Mouse (Mus musculus) small intestine, adult 2 months (tissue): ENCODE data around the gene Ppp2r1b.

ENCODE experiments used
- CTCF ChIP-seq: fragments of 200-500 bp; IDR thresholded peaks from 2 replicates; pipeline ENCODE4 v1.5.1; 2012; ENCODE audit warnings: low read depth, mild to moderate bottlenecking, control low read depth, inconsistent platforms, low read length, moderate library complexity, mixed read lengths; ENCODE audit not compliant: insufficient replicate concordance, insufficient read length; ENCODE audit errors: extremely low read depth
- POLR2A ChIP-seq: fragments of 200-500 bp; IDR thresholded peaks from 2 replicates; pipeline ENCODE4 v1.6.1; 2012; ENCODE audit warnings: low read depth, mild to moderate bottlenecking, control low read depth, inconsistent platforms, low read length, moderate library complexity

DNA sequence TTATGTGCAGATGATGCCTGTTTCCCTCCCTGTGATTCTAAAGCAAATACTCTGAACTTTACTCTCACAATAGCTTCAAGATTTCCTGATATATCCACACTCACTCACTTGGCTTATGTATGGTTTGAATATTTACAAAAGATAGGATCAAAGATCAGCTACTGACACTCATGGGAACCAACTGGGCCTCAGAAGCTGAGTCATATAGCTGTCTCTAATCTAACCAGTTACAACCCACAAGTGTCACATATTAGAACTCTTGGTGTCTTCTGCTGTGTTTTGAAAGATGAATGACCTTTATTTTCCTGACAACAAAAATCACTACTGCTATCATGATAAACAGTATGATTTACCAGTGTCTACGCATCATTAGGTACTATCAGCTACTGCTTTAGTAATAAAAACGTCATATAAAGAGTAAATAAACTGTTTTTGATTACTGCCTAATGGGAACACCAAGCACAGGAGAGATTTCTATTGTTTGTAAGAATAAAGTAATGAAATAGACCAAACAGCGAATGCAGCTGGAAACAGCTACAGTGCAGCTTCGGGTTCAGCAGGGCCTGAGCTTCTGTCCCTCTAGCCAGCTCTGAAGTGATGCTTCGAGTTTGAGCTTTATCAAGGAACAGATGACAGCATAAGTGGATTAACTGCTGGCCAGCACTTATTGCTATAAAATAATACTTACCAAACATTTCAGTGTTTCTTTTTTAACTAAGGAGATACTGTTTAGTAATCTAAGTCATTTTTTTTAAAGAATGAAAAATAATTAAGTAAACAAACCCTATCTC lies 77.5 kb downstream of the Ppp2r1b start:
- TF ChIP-seq CTCF, result no peak
- TF ChIP-seq POLR2A, result no peak
